Mouse (Mus musculus) T-cell, adult 2 months (primary cell): ENCODE data around the gene Cc2d2b.

Experiments
- DNase-seq: peaks from one replicate; pipeline ENCODE4 v3.0.0; 2022; ENCODE audit warnings: low spot score

The Cc2d2b gene

DNA sequence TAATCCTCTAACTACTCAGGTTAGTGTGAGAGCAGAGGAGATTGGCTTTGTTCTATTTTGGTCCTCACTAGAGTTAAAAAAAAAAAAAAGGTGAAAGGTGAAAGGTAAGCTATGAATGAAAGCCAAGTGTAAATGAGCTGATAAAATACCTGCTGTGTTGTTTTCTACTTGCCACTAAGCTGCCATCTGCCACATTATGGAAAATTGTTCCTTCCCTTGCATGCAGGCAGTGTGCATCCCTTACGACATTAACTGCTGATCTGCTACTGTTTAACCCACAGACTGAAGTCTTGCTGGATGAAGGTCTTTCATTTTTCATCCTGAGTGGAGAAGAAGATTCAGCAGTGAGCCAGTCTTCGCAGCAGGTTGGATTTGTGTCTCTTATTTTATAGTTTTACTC, 11.5 kb downstream of the Cc2d2b start:
- DNase-seq = no peak

DNA sequence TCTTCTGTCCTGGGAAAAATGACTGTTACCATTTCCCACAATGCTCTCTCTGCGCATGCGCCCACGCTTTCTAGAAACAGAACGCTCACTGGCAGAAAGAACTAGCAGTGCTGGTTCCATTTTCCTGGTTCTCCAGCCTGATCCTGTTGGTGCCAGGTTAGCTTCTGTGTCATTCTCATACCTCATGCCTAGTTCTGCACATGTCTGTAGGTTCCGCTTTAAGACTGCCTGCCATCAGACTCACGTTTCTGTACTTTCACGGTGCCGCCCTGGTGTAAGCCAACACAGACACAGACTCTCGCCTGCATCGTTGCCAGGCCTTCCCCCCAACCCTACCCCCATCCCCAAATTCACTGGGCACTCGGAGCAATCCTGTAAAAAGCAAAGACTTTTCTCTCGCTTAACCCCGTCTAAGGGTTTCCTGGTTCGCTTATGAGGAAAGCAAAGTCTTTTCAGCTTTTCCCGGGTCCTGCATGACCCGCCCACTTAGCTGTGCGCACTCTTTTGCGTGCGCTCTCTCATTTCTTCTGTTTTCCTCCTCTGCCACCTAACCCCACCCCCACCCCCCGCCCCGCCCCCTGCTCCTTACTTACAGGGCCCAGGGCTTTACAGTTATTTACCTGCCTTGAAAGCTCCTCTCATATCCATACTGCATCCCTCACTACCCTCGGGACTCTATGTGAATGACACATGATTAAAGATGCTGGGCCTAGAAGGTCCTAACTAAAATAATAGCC, 13.6 kb downstream of the Cc2d2b start:
- DNase-seq = peak; percentile 23

DNA sequence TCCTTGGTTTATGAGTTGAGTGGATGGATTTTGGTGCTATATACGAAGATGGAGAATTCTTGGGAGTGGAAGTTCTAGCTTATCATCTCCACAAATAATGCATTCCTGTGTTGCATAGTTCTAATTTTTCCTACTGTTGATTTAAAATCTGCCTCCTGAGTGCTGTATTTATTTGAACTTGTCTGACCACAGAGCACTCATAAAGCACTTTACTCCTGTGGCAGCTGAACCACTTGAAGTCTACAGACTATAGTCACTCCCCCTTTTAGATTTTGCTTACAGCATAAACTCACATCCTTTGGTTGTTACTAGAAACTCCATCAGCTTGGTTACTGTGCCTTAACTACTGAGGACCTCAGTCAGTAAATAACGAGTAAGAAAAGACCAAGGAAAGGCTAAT, 18.6 kb downstream of the Cc2d2b start:
- no peak for DNase-seq

DNA sequence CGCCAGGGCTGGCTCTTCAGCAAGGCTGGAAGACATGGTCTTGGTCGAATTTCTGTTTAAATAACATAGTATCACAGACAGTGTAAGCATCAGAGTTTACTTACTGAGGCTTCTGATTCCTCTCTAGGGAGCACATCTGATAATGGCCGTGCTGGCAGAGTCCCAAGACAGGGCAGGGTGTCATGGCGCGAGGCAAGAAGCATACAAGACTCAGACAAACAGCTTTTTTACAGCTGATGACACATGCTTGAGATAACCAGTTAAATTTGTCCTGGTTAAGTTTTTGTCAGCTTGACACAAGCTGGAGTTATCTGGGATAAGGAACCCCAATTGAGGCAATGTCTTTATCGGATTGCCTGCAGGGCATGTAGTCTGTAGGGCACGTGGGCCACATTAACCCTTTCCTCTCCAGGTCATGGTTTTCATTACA, 20.8 kb downstream of the Cc2d2b start:
- DNase-seq = no peak

DNA sequence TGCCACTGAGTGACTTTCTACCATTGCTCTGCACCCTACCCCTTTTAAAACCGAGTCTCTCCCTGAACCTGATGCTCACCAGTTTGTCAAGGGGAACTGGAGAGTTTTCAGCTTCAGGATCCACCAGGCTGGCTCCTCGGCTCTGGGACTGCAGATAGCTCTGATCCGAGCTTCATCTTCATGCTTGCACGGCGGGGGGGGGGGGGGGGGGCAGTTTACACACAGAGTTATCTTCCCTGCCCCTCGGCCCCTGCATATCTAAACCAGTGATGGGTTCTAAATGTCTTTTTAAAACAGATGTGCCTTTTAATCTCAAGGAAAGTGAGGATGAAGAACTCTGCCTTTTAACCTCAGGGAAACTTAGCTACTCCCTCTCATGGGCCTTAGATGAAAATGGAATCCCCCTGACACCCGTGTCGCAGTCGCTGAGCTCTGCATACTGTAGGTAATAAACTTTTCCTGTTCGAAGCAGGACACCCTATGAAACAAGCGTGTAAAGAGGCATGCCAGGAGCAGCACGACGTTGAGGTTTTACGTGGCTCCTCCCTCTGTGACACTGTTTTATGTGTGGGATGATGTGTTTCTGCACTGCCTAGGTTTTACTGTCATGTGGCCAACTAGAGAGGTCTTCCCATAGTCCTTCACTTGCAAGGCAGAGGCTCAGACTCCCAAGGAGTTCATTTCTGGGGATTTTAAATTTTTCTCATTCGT, 39.6 kb downstream of the Cc2d2b start:
- peak; percentile 8 for DNase-seq

DNA sequence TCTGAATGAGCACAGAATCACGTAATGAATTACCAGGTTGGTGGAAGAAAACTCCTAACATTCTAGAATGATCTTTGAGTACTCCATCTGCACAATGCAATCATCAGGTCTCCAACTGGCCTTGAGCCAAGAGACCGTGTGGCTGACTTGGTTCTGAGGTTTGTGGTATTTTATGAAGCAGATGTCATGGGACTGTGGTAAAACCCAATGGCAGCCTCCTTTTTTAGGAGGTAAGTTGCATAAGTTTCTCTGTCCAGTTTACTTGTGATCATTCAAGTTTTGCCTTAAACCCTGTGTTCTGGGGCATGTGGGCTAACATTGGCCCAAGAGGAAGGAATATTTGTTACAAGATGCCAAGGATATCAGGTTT, 40.1 kb downstream of the Cc2d2b start:
- peak; percentile 20 for DNase-seq

DNA sequence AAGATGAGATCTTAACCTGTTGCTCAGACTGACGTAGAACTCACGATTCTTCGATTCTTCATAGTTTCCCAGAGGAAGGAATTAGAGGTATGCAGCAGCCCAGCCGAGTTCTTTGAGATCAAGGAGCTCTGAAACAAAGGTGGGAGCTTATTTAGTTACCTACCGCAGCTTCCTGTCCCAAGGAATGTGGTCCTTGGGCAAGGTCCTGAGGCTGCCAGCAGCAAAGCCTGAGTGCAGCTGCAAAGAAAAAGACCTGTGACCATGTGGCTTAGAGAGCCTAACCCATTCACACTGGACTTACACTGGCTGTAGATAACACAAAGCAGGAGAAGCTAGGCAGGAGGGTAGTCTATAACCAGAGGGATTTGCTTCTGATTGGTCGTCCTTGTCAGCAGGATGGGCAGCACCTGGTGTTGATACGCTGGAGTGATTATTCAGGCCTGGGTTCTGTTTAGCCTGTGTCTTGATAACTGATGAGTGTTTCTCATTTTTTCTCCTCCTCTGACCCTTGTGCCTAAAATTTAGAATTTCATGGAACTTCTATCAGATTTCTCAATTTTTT, 56.7 kb downstream of the Cc2d2b start:
- DNase-seq = no peak

DNA sequence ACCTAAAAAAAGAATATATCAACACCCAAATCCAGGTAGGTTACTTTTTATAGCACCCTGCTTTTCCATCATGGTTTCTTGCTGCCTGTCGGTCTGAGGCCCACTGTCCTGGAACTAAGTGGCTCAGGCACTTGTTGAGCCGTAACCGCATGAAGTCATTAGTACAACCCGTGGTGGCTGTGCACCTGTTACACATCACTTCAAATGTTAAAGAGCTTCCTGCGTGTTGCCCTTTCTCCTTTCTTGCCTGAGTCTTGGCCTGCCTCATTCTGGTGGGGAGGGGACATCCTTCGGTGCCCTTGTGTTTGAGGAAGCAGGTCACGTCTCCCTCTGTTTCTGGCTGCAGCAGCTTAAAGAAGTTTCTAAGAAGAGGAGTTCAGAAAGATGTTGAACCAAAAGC, 61.3 kb downstream of the Cc2d2b start:
- peak; percentile 15 for DNase-seq

DNA sequence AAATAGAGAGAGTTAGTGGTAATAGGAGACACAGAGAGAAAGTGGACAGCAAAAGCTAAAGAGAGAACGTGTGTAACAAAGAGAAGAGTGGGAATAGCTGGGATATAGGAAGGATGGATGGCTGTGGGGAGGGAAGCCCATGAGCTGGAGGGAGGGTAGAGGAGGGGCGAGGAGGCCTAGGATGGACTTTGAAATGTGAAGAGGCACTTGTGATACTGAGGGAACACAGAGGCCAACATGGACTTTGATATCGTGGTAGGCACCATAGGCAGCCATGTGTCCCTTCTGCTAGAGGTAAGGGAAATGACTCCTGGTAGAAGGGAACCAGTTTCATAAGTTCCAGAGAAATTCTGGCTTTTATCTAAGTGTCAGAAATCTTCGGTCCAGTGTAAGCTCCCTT, 63.3 kb downstream of the Cc2d2b start:
- no peak for DNase-seq

DNA sequence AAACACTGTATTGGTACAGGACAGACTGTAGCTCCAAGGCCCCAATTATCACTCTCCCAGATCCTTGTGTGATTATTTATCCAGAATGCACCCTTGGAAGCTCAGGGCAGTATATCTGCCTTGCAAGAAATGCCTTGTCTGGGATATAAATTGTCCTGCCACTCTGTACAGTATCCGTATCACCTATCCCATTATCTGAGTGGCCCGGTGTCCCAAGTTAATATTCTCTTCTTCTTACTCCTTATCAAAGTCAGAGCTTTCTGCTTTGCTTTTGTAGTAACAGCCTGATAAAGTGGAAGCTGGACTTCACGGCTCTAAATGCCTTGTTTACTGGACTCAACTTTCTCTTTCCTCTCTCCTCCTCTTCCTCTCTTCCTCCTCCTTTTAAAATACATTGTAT, 64.2 kb downstream of the Cc2d2b start:
- no peak for DNase-seq

DNA sequence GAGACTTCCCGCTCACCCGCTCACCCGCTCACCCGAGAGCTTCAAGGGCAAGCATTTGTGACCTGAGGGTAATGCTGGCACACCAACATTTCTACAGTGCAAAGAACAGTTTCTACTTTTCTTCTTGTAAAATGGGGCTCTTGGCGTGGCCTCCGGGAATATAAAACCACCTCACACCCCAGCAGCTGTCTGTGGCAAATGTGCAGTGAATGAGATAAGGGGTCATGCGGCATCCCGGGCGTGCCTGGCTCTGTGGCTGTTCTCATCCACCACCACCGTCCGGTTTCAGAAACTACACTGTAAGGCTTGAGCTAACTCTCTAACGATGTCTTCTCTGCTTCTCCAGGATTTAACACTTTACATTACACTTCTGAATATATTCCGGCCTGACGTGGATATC, 64.8 kb downstream of the Cc2d2b start:
- DNase-seq = no peak

DNA sequence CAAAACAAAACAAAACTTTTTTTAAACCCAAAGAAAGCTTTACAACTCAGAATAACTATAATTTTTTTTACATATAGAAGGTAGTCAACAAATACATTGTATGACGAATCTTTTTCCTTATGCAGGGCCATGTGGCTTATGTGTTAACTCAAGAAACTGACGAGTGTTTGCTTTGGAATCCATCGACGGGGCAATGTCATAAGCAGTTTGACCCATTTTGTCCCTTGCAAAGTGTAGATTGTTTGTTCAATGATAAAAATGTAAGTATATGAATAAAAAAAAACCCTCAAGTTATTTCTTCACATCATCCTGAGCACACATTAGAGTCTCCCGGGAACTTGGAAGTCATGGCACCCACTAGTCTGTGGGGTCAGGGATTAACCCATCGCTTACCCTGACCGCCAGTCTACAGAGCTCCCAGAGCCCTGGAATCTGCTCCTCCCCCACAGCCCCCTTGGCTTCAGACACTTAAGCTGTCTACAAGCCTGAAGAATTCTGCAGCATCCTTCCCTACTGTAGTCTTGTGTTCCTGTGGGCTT, 67.2 kb downstream of the Cc2d2b start:
- no peak for DNase-seq

DNA sequence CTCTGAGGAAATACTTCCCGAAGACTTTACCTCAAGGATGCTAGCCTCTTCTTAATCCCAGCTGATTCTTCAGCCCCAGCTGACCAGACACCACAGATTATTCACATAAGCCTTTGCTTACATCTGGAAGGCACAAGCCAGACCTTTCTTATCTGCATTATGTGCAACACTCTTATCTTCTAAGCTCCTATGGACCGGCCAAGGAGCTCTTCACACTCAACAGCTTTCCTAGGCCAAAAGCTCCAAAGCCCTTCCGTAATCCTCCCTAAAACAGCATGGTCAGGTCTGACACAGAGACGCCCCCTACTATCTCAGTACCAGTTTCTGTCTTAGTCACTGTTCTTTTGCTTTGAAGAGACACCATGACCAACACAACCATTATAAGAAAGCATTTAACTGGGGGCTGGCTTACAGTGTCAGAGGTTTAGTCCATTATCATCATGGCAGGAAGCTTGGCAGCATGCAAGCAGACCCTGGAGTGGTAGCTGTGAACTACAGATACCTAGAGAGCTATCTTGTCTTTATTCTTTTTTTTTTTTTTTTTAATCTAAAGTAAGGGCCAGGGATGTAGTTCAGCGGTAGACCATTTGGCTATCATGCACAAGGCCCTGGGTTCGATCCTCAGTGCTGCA, 69.5 kb downstream of the Cc2d2b start:
- no peak for DNase-seq

DNA sequence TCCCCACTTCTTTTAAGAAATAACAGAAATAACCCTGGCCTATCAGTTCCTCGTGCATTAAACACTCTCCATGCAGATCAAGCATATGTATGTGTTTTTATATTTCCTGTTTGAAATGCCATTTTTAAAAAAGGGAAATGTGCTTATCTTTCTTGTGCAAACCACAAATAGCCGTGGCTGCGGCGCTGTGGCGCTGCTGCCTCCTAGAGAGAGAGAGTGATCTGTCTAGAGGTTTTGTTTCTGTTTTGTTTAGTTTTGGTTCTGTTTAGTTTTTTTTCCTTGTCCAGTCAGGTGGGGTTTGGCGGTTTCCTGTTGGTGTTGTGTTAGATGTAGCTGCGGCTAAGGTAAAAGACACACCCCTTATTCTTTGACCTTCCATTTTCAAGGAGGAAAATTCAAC, 70.2 kb downstream of the Cc2d2b start:
- DNase-seq = peak; percentile 52

DNA sequence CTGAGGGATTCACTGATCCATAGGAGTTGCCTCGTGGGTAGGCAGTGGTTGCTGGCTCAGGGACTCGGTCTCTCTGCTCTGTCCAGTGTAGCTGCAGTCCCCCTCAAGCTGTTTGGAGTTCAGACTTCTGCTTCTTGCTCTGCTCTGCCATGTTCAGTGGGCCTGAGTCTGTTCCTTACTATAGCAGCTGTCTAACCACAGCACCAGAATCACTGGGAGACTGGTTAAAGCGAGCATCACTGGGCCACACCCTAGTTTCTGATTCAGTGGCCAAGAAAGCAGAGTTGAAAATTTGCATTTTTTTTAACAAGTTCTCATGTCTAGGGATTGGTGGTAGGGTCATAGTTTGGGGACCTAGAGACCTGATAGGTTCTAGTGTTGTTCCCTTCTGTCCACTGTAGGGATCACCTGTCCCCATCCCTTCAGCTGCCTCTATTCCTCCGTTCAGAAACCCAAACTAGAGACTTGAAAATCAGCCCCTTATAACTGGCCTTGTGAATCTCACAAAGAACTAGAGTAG, 72.8 kb downstream of the Cc2d2b start:
- no peak for DNase-seq

DNA sequence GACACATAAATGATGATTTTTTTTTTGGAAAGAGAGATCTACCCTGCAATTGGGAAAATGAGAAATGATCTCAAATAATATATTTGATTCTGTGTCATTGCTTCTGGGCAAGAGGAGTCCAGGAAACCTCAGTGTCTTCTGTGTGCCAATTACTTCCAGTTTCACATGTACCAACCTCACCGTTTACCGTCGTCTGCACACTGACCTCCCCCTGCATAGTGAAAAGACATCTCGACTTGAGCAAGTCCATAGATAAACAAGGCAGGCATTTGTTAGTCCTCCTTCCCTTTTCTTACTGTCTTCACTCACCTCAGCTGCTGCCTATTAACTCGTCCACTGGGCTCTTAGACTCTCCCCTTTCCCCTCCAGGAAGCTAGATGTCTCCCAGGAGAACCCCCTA, 77.1 kb downstream of the Cc2d2b start:
- DNase-seq = no peak

DNA sequence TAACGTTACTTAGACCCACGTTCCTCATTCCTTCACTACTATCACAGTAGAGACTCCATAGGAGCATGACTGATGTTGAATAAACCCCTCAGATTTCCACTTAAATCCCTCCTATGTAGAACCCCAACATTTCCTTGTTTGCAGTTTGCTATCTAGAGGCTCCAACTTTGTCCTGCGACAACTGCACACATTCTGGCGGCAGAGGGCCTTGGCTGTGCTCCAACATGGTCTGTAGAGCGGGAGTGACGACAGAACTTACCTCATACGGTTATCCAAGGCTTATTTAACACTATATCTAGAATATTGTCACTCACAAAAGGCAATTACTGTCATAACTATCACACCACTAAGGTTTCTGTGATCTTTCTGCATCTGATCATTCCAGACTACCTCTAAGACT, 78.2 kb downstream of the Cc2d2b start:
- no peak for DNase-seq

DNA sequence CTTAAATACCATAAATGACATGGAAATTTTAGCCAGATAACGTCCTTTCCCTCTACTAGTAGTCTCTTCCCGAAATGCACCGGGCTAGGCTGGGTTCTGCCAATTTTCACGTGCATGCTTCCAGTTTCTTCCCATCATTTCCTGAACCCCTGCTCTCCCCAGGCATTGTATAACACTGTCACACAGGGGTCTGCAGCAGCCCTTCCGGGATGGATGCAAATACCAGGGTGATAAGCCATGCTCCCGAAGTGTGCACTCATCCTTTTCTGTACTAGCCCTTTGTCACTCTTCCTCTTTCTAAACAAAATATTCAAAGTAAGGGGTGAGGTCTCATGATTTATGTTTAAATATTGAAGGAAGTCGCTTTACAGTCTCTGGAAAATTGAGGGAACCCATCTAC, 81.6 kb downstream of the Cc2d2b start:
- no peak for DNase-seq

DNA sequence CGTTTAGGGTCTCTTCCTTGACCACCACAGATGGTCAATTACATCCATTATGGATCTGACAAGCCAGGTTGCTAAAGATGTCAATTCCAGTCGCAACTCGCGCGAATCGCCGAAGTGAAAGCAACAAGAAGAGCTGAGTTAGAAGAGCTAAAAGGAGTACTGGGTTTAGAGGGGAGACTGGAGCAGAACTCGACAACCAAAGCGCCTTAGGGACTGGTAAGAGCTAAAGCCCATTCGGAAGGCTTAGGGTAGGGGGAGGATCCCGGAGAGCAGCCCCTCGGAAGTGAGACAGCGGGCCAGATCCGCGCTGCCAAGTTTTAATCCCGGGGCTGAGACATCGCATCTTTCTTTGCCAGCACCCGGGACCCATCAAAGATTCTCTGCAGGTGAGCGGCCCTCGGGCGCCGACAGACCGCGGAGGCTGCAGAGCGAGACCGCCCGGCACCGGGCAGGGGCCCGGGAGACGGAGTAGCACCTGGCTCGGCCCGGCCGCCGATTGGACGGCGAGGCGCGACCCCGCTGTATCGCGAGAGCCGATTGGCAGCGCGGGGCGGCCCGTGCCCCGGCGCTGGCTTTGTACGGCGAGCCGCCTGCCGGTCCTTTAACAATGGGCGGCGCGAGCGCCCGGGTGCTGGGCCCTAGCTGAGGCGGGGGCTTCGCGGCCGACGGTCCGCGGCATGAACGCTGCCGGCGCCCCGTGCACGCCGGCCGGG, 82.3 kb downstream of the Cc2d2b start, which contains the start of gene Ccnj:
Gene Ccnj (plus strand): TSS at position 577 of the 713 bp plus-strand sequence.
- peak; percentile 90 for DNase-seq

DNA sequence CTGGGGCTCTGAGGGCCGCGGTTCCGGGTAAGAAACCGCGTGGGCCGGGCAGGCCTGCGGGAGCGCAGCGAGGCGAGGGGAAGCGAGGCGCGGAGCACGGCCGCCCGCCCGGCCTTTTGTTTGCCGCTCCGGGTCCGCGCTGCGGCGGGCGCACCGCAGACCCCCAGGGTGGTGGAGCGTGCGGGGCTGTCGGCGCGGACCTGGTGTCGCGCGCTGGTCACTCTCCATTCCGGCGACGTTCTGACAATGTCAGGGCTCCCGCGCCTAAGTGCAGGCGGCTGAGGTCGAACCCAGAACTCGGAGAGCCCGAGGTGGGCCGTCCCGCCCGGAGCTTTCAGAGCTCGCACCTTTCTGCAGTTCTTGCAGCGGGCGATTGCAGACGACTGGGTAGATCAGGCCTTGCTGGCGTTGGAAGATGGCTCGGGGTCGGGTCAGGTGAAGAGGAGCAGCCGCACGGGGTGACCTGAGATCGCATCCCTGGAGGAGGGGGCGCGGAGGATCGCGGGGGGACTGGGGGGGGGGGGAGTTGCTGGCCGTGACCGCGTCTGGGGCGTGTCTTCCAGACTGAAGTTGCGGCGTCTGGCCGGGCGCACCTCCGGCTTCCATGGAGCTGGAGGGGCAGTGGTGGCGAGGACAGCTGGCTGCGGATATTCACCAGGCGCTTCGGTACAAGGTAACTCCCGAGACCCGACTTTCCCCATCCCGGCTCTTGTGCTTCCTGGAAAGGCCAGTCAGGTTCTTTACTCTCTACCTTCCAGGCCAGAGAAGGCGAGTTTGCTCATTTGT, 83.1 kb downstream of the Cc2d2b start:
- no peak for DNase-seq

DNA sequence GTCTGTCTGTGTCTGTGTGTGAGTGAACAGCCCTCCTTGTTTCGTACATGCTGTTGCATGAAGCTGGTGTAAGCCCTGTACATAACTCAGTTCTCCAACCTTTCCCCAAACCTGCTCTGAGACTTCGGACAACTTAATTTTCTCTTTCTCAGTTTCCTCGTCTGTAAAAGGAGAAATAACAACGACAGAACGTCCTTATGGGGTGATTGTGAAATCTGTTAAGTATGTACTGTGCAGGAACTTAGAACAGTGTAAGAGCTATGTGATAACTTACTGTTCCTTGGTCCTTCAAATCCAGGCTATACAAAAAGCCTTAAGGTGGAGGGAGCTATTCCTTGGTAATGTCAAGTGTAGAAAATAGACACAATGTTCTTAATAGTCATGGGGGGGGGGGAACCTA, 83.8 kb downstream of the Cc2d2b start:
- DNase-seq = no peak
